Comparison of ENCODE assay signal across 9 mouse cellular contexts in genomic region chr7:99229411-99229810, GRCm38 (mm10). TPM values are rescaled to one million over a fixed set of nuclear protein-coding genes. Genes with fewer than 3 reads are reported as not detected.
DNase-seq lines count a peak whose midpoint lies in the region; ATAC-seq and TF ChIP-seq lines count a peak whose summit lies in the region.
"Had no signal": no experiment of that assay in that cellular context is flagged by ENCODE, and none has a peak within 500 bp of the region (broad histone marks: within the 10 kb centered on the region; RNA-seq: fewer than 3 reads in every experiment).

No protein-coding gene starts in this region.

- no peak for TF ChIP-seq POLR2A in brain, embryonic 14.5 days (IDR thresholded peaks at IDR 0.05; ENCODE audit: borderline replicate concordance, extremely low read depth, insufficient read depth, insufficient read length, poor library complexity, severe bottlenecking)

- H3K9ac ChIP-seq in midbrain, embryonic 16.5 days (ENCODE audit: low read depth, low read length) = no peak overlapping the region
- no peak overlapping the region for H3K9ac ChIP-seq in lung, embryonic 16.5 days (ENCODE audit: low read length)
- H3K9ac ChIP-seq: stomach, embryonic 15.5 days had no signal

- TF ChIP-seq CTCF in brain, embryonic 14.5 days (IDR thresholded peaks at IDR 0.05; ENCODE audit: borderline replicate concordance, extremely low read depth, insufficient read depth, insufficient read length) = peak; percentile 72

- no peak for ATAC-seq in CD4-positive, CD25-positive, alpha-beta regulatory T cell, adult 4 months
- no peak for ATAC-seq in midbrain, embryonic 16.5 days
- ATAC-seq in lung, embryonic 16.5 days (ENCODE audit: low read depth) = peak; percentile 75; the same call in 1 of the 2 replicates
- ATAC-seq in erythroid progenitor cell, adult 5-6 weeks (replicated peaks; ENCODE audit: low FRiP score, poor library complexity, severe bottlenecking) = no peak

- WGBS in midbrain, embryonic 10.5 days = 11% methylated on average over 2 of the region's 2 CpGs
- WGBS in midbrain, embryonic 16.5 days = 7% methylated on average over 2 of the region's 2 CpGs
- 6% methylated on average over 2 of the region's 2 CpGs for WGBS in lung, embryonic 16.5 days

- H3K4me2 ChIP-seq in midbrain, embryonic 16.5 days (ENCODE audit: low read length) = no peak overlapping the region
- no peak overlapping the region for H3K4me2 ChIP-seq in lung, embryonic 16.5 days (ENCODE audit: low read depth, low read length)
- H3K4me2 ChIP-seq: stomach, embryonic 15.5 days had no signal

- DNase-seq in CD4-positive, CD25-positive, alpha-beta regulatory T cell, adult 2 months (ENCODE audit: low read depth, low spot score) = peak; percentile 50
- peak; percentile 70 for DNase-seq in midbrain, embryonic 10.5 days (ENCODE audit: low spot score)
- DNase-seq in brain, embryonic 14.5 days (ENCODE audit: low read depth) = peak; percentile 64
- peak; percentile 38 for DNase-seq in kidney, adult 11 months

- H3K9me3 ChIP-seq in midbrain, embryonic 10.5 days (replicated peaks) = no peaks in the 10 kb centered on the region
- H3K9me3 ChIP-seq in midbrain, embryonic 16.5 days (replicated peaks; ENCODE audit: control insufficient read depth, low read length, poor library complexity, severe bottlenecking) = no peaks in the 10 kb centered on the region
- no peaks in the 10 kb centered on the region for H3K9me3 ChIP-seq in lung, embryonic 16.5 days (ENCODE audit: control insufficient read depth, low read length)
- H3K9me3 ChIP-seq: stomach, embryonic 15.5 days had no signal

- H3K36me3 ChIP-seq in midbrain, embryonic 10.5 days = peaks cover 3% of the 10 kb centered on the region; the same call in 1 of the 2 replicates
- H3K36me3 ChIP-seq in midbrain, embryonic 16.5 days (ENCODE audit: control insufficient read depth, insufficient read depth, low read length) = no peaks in the 10 kb centered on the region
- no peaks in the 10 kb centered on the region for H3K36me3 ChIP-seq in lung, embryonic 16.5 days (ENCODE audit: control insufficient read depth, insufficient read depth, low read length)
- H3K36me3 ChIP-seq: stomach, embryonic 15.5 days had no signal

- no peak overlapping the region for H3K4me3 ChIP-seq in midbrain, embryonic 10.5 days
- no peak overlapping the region for H3K4me3 ChIP-seq in midbrain, embryonic 16.5 days (ENCODE audit: low read depth, low read length)
- H3K4me3 ChIP-seq in lung, embryonic 16.5 days (ENCODE audit: low read length) = no peak overlapping the region
- H3K4me3 ChIP-seq: stomach, embryonic 15.5 days had no signal

- H3K27ac ChIP-seq in midbrain, embryonic 10.5 days (replicated peaks) = no peak overlapping the region
- H3K27ac ChIP-seq in midbrain, embryonic 16.5 days (ENCODE audit: low read length) = no peak overlapping the region
- no peak overlapping the region for H3K27ac ChIP-seq in lung, embryonic 16.5 days (ENCODE audit: low read length)
- H3K27ac ChIP-seq: stomach, embryonic 15.5 days had no signal

- no peaks in the 10 kb centered on the region for H3K27me3 ChIP-seq in midbrain, embryonic 10.5 days (ENCODE audit: low read depth, poor library complexity, severe bottlenecking)
- H3K27me3 ChIP-seq in midbrain, embryonic 16.5 days (ENCODE audit: control insufficient read depth, insufficient read depth, low read depth, low read length) = no peaks in the 10 kb centered on the region
- H3K27me3 ChIP-seq in lung, embryonic 16.5 days (ENCODE audit: control insufficient read depth, insufficient read depth, low read depth, low read length) = no peaks in the 10 kb centered on the region
- H3K27me3 ChIP-seq: stomach, embryonic 15.5 days had no signal

- peaks cover 31% of the 10 kb centered on the region for H3K4me1 ChIP-seq in midbrain, embryonic 10.5 days
- no peaks in the 10 kb centered on the region for H3K4me1 ChIP-seq in midbrain, embryonic 16.5 days (ENCODE audit: control insufficient read depth, insufficient read depth, low read length)
- peaks cover 2% of the 10 kb centered on the region; the same call in 1 of the 2 replicates for H3K4me1 ChIP-seq in lung, embryonic 16.5 days (replicated peaks; ENCODE audit: control insufficient read depth, insufficient read depth, low read length)

RNA-seq across cellular contexts. Expression of gene Mogat2, which starts 9.0 kb away (rescaled TPM):
- not detected for polyA plus RNA-seq in CD4-positive, CD25-positive, alpha-beta regulatory T cell, adult 4 months (2017; shearing (Covaris generic))
- polyA plus RNA-seq in midbrain, embryonic 10.5 days (2016; fragmentation: Nextera tagmentation; extraction: Ambion mirVana) = 18.5 and 30.3 TPM in 2 replicates
- 1.1 and 1.2 TPM in 2 replicates for polyA plus RNA-seq in midbrain, embryonic 16.5 days (2015; fragmentation: Nextera tagmentation; extraction: Ambion mirVana)
- polyA plus RNA-seq in brain, embryonic 14.5 days (2012; rRNA removed) = 1.7 and 2.1 TPM in 2 replicates
- polyA plus RNA-seq in lung, embryonic 16.5 days (2015; fragmentation: Nextera tagmentation; extraction: Ambion mirVana) = 0.80 and 0.94 TPM in 2 replicates
- 8.6 and 18.4 TPM in 2 replicates for total RNA-seq in erythroid progenitor cell, adult 5-6 weeks (2015; ENCODE audit: low replicate concordance)
- total RNA-seq in erythroid progenitor cell, adult 5-6 weeks (2017; ENCODE audit: low replicate concordance) = 2.3 TPM in 1 of 2 replicates, not detected in the other

RNA-seq across cellular contexts. Expression of gene Map6, which starts 37.8 kb away (rescaled TPM):
- 1 to 10 TPM; 2.4 to 4.5 TPM for polyA plus RNA-seq in CD4-positive, CD25-positive, alpha-beta regulatory T cell, adult 4 months (2017; shearing (Covaris generic))
- polyA plus RNA-seq in midbrain, embryonic 10.5 days (2016; fragmentation: Nextera tagmentation; extraction: Ambion mirVana) = 27.9 and 39.5 TPM in 2 replicates
- 140 and 155 TPM in 2 replicates for polyA plus RNA-seq in midbrain, embryonic 16.5 days (2015; fragmentation: Nextera tagmentation; extraction: Ambion mirVana)
- 122 and 188 TPM in 2 replicates for polyA plus RNA-seq in brain, embryonic 14.5 days (2012; rRNA removed)
- polyA plus RNA-seq in lung, embryonic 16.5 days (2015; fragmentation: Nextera tagmentation; extraction: Ambion mirVana) = 3.0 and 3.2 TPM in 2 replicates
- not detected in 2 replicates for total RNA-seq in erythroid progenitor cell, adult 5-6 weeks (2015; ENCODE audit: low replicate concordance)
- not detected in 2 replicates for total RNA-seq in erythroid progenitor cell, adult 5-6 weeks (2017; ENCODE audit: low replicate concordance)

RNA-seq across cellular contexts. Expression of gene Dgat2, which starts 46.9 kb away (rescaled TPM):
- 1 to 10 TPM; 3.1 to 4.4 TPM for polyA plus RNA-seq in CD4-positive, CD25-positive, alpha-beta regulatory T cell, adult 4 months (2017; shearing (Covaris generic))
- 10.9 and 13.6 TPM in 2 replicates for polyA plus RNA-seq in midbrain, embryonic 10.5 days (2016; fragmentation: Nextera tagmentation; extraction: Ambion mirVana)
- polyA plus RNA-seq in midbrain, embryonic 16.5 days (2015; fragmentation: Nextera tagmentation; extraction: Ambion mirVana) = 22.0 and 24.0 TPM in 2 replicates
- 12.7 and 13.1 TPM in 2 replicates for polyA plus RNA-seq in brain, embryonic 14.5 days (2012; rRNA removed)
- 38.3 and 41.9 TPM in 2 replicates for polyA plus RNA-seq in lung, embryonic 16.5 days (2015; fragmentation: Nextera tagmentation; extraction: Ambion mirVana)
- 0.42 and 7.6 TPM in 2 replicates for total RNA-seq in erythroid progenitor cell, adult 5-6 weeks (2015; ENCODE audit: low replicate concordance)
- 0.90 and 2.8 TPM in 2 replicates for total RNA-seq in erythroid progenitor cell, adult 5-6 weeks (2017; ENCODE audit: low replicate concordance)
